Mouse (Mus musculus) stomach, embryonic 16.5 days (tissue): ENCODE data around the gene Crnkl1. TPM values are rescaled to one million over a fixed set of nuclear protein-coding genes. Genes with fewer than 3 reads are reported as not detected.

Experiments used
- ATAC-seq: fragments of 200-750 bp; cut with Nextera tagmentation; 2 replicates; pipeline ENCODE4 v1.8.0; 2017; ENCODE audit warnings: moderate number of reproducible peaks, moderate TSS enrichment; ENCODE audit not compliant: insufficient read depth, low FRiP score
- H3K27ac ChIP-seq: fragments of 300-500 bp; sonication (generic); 2 replicates; pipeline ENCODE4 v1.5.1; 2014; ENCODE audit warnings: low read length
- H3K27me3 ChIP-seq: fragments of 300-500 bp; sonication (generic); 2 replicates; pipeline ENCODE4 v1.6.1; 2014; ENCODE audit warnings: low read length, control low read depth, mixed read lengths; ENCODE audit not compliant: control insufficient read depth, insufficient read depth
- H3K36me3 ChIP-seq: fragments of 300-500 bp; sonication (generic); 2 replicates; pipeline ENCODE4 v1.6.1; 2014; ENCODE audit warnings: low read length; ENCODE audit not compliant: control insufficient read depth, insufficient read depth
- H3K4me1 ChIP-seq: fragments of 300-500 bp; sonication (generic); 2 replicates; pipeline ENCODE4 v1.6.1; 2014; ENCODE audit warnings: low read length, control low read depth, mixed read lengths; ENCODE audit not compliant: control insufficient read depth, insufficient read depth
- H3K4me2 ChIP-seq: fragments of 300-500 bp; sonication (generic); 2 replicates; pipeline ENCODE4 v1.6.1; 2014; ENCODE audit warnings: low read depth, low read length, mixed read lengths
- H3K4me3 ChIP-seq: fragments of 300-500 bp; sonication (generic); replicated peaks from 2 replicates; pipeline ENCODE4 v1.5.1; 2014; ENCODE audit warnings: mild to moderate bottlenecking, low read length
- H3K9ac ChIP-seq: fragments of 300-500 bp; sonication (generic); 2 replicates; pipeline ENCODE4 v1.6.1; 2014; ENCODE audit warnings: low read length
- H3K9me3 ChIP-seq: fragments of 300-500 bp; sonication (generic); replicated peaks from 2 replicates; pipeline ENCODE4 v1.6.1; 2016; ENCODE audit warnings: low read length, control low read depth; ENCODE audit not compliant: control insufficient read depth
- WGBS: fragments of 180-500 bp; shearing (Covaris S2); extraction: QIAGEN DNeasy Blood & Tissue Kit; methylation state at CpG from one replicate; pipeline ENCODE4 v1.1.7; 2014; 5-methylcytosine and 5-hydroxymethylcytosine counted together
- polyA plus RNA-seq: library from polyadenylated mRNA; unstranded; fragments of >200 nt; fragmentation: Nextera tagmentation; extraction: Ambion mirVana; gene quantifications from 2 replicates; pipeline ENCODE4 v1.2.1, GENCODE M21; 2015

Crnkl1 gene
- polyA plus RNA-seq, result 21.7 and 24.8 TPM in 2 replicates

DNA sequence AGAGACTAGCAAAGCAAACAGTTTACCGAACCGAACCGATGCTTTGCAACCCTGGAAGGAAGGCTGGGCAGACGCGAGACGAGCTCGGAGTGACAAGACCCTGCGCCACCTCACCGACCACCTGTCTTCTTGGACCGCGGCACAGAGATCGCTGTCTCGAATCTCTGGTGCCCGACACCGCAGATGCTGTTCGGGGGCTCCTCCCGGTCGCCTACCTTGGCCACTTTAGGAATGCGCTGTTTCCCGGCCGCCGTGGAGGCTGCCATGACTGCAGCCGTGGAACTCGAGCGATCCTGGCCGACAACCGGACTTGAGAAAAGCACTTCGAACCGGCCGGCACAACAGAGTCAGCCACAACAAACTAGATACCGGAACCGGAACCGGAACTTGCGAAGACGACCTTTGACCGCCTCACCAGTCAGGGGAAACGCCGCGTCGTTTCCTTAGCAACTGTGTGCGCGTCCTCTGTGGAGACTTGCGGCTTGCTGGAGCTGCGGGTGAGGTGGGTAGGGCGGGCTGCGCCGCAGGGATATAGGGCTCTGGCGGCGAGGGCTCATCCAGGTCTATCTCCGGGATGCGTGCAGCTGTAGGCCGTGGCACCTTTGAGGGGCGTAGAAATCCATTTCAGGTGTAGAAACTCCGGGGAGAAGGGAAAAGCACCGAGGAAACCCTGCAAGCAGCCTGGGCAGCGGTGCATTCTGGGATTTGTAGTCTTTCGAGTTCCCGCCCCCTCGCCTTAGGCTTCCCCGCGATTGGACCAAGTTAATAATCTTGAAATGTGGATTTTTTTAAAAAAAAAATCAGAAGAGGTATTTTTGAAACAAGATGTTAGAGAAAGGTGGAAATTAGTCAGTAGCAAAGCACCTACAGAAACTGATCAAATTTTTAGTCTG, at the start of gene Crnkl1, which contains the start of gene Cfap61:
Crnkl1 (minus strand) TSS at position 676 of the 893 bp plus-strand sequence.
Cfap61 (plus strand) TSS at position 446 of the 893 bp plus-strand sequence.
- Histone ChIP-seq H3K27me3 (no peaks in the 10 kb centered on the region), H3K4me1 (peaks cover 8% of the 10 kb centered on the region), H3K27ac (no peak within 1 kb of the TSS), H3K36me3 (0 out of 2 replicates have a peak, but pooled peaks cover 6% of the 10 kb centered on the region), H3K4me2 (peak within 1 kb of the TSS; percentile 92), H3K9ac (peak within 1 kb of the TSS; percentile 84), H3K4me3 (peak within 1 kb of the TSS; percentile 92), H3K9me3 (no peaks in the 10 kb centered on the region)
- peak; percentile 96 for ATAC-seq
- under 1% methylated on average over 61 of the region's 61 CpGs for WGBS

- H3K27ac ChIP-seq, result no peak overlapping the region
- no peak overlapping the region for H3K9ac ChIP-seq
- 74% methylated on average over 9 of the region's 9 CpGs for WGBS
- no peak overlapping the region for H3K4me2 ChIP-seq
- no peaks in the 10 kb centered on the region for H3K4me1 ChIP-seq
- H3K4me3 ChIP-seq, result no peak overlapping the region
- H3K9me3 ChIP-seq, result no peaks in the 10 kb centered on the region
- H3K36me3 ChIP-seq, result no peaks in the 10 kb centered on the region
- H3K27me3 ChIP-seq, result no peaks in the 10 kb centered on the region
- ATAC-seq, result no peak
Measured at GRCm38 (mm10) chr2:145982317-145983045, 47.7 kb upstream of the Crnkl1 start.

DNA sequence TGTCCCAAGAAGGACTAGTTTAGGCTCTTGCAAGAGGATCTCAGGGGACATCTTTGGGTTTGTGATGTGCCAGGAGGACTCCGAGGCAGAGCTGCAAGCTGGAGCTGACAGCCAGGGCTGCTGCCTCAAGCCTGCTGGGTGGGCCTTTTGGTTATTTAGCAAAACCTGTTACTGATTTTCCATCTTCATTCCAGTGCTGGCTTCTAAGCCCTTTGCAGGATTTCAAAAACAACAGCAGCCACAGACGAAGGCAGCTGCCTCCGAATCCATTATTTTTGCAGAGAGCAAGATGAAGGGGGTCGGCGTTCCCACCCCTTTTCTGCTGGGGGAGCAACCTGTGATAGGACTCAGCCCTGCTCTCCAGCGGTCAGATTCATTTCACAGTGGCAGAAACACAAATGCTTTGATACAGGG, 46.9 kb upstream of the Crnkl1 start:
- H3K4me1 ChIP-seq, result no peaks in the 10 kb centered on the region
- H3K9ac ChIP-seq, result no peak overlapping the region
- no peak for ATAC-seq
- no peaks in the 10 kb centered on the region for H3K27me3 ChIP-seq
- no peak overlapping the region for H3K4me3 ChIP-seq
- H3K4me2 ChIP-seq, result no peak overlapping the region
- no peaks in the 10 kb centered on the region for H3K36me3 ChIP-seq
- H3K9me3 ChIP-seq, result no peaks in the 10 kb centered on the region
- H3K27ac ChIP-seq, result no peak overlapping the region
- WGBS, result 43% methylated on average over 6 of the region's 6 CpGs

DNA sequence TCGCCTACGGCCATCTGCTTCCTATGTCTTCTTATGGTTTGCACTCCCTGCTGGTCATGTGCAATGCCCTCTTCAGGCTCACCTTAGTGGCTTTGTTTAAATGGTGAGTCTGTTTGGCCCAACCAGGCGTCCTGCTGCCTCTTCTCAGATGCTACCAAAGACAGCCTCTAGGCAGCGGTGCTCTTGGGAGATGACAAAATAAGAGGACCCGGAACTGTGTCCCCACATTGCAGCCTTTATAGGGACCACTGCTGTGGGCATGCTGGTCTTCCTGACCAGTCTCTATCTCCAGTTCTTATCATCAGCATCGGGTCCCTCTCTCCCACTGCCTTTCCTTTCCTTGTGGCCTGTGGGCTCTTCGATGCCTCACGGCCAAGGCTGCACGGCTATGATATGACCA, 46.1 kb upstream of the Crnkl1 start:
- Histone ChIP-seq H3K4me3 (no peak overlapping the region), H3K27ac (no peak overlapping the region), H3K9me3 (no peaks in the 10 kb centered on the region), H3K4me2 (no peak overlapping the region), H3K9ac (no peak overlapping the region), H3K36me3 (no peaks in the 10 kb centered on the region), H3K4me1 (no peaks in the 10 kb centered on the region), H3K27me3 (no peaks in the 10 kb centered on the region)
- 82% methylated on average over 9 of the region's 9 CpGs for WGBS
- ATAC-seq, result no peak

DNA sequence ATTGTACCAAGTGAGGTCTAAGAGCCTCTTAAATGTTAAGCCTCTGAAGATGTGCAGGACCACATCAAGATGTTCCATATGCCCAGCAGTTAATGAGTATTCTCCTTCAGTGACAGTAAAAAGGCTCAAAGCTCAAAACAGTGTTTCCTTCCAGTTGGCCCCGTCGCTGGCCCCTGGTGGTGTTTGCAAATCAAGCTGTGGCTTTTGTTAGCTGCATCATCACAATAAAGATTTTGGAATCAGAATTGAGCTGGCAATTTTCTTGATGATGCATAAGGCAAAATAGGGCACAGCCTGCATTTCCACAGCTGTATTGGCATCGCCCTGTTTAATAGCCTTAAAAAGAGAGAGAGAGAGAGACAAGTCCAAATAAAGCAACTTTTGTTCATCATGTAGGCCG, 44.8 kb upstream of the Crnkl1 start:
- H3K4me2 ChIP-seq, result no peak overlapping the region
- H3K27me3 ChIP-seq, result no peaks in the 10 kb centered on the region
- ATAC-seq, result no peak
- no peaks in the 10 kb centered on the region for H3K36me3 ChIP-seq
- H3K4me1 ChIP-seq, result no peaks in the 10 kb centered on the region
- no peak overlapping the region for H3K9ac ChIP-seq
- H3K27ac ChIP-seq, result no peak overlapping the region
- 76% methylated on average over 4 of the region's 4 CpGs for WGBS
- no peaks in the 10 kb centered on the region for H3K9me3 ChIP-seq
- H3K4me3 ChIP-seq, result no peak overlapping the region

DNA sequence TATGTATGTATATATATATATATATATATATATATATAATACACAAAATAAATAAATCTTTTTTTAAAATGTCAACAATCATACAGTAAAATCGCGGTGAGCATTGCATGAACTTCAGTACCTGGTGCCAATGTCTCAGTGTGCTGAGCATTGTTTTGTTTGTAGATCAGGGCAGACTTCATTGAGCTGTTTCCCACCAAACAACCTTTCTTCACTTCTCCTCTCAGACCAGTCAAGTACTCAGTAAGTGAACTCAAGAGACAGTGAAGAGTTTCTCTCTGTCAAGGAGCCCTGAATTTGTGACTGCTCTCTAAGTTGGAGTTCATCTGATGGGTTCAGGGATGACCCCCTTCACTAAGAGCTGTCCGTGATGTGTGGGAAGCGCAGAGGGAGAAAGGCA, 37.8 kb upstream of the Crnkl1 start:
- Histone ChIP-seq H3K36me3 (no peaks in the 10 kb centered on the region), H3K4me2 (no peak overlapping the region), H3K27me3 (no peaks in the 10 kb centered on the region), H3K9me3 (no peaks in the 10 kb centered on the region), H3K27ac (no peak overlapping the region), H3K4me3 (no peak overlapping the region), H3K4me1 (no peaks in the 10 kb centered on the region), H3K9ac (no peak overlapping the region)
- no peak for ATAC-seq
- 79% methylated on average over 4 of the region's 4 CpGs for WGBS

DNA sequence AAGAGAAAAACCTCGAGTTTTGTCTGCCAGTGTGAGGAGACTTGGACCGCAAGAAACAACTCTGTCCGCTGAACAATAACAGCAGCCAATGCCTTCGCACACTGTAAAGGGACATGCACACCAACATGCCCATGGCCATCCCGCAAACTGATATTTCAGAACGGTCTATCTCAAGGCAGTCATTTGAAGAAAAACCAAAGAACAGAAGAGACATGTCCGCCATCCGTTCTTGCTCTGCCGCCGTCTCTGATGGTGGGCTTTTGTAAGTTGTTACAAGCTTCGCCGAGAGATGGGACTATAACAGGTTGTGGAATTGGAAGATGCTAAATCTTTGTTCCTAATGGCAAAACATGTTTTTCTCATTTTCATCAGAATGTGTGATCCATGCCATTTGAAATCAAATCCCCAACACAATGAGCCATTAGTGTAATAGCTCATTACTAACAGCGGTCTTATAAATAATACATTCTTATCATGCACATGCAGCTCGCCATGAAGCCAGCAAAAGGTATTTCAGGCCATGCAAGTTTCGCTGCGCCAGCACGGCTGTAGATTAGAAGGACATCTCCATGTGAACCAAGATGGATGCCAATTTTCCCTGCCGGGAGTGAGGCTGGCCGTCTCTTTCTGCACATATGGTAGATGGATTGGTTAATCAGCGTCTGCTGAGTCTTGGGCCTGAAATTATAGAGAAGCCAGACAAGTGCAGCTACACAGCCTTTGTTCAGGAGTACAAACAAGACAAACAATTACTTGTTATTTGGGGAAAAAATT, 36.6 kb upstream of the Crnkl1 start:
- no peaks in the 10 kb centered on the region for H3K4me1 ChIP-seq
- no peaks in the 10 kb centered on the region for H3K36me3 ChIP-seq
- no peaks in the 10 kb centered on the region for H3K9me3 ChIP-seq
- H3K9ac ChIP-seq, result no peak overlapping the region
- no peak overlapping the region for H3K27ac ChIP-seq
- no peak for ATAC-seq
- no peak overlapping the region for H3K4me2 ChIP-seq
- no peak overlapping the region for H3K4me3 ChIP-seq
- H3K27me3 ChIP-seq, result no peaks in the 10 kb centered on the region
- WGBS, result 90% methylated on average over 20 of the region's 20 CpGs

- ATAC-seq, result no peak
- 82% methylated on average over 12 of the region's 12 CpGs for WGBS
- Histone ChIP-seq H3K9me3 (no peaks in the 10 kb centered on the region), H3K36me3 (no peaks in the 10 kb centered on the region), H3K4me1 (no peaks in the 10 kb centered on the region), H3K27me3 (no peaks in the 10 kb centered on the region), H3K4me3 (no peak overlapping the region), H3K27ac (no peak overlapping the region), H3K9ac (no peak overlapping the region), H3K4me2 (no peak overlapping the region)
Measured at GRCm38 (mm10) chr2:145970751-145971150, 35.9 kb upstream of the Crnkl1 start.
